Mouse (Mus musculus): ENCODE measurements around the gene Map4k4.

DNA sequence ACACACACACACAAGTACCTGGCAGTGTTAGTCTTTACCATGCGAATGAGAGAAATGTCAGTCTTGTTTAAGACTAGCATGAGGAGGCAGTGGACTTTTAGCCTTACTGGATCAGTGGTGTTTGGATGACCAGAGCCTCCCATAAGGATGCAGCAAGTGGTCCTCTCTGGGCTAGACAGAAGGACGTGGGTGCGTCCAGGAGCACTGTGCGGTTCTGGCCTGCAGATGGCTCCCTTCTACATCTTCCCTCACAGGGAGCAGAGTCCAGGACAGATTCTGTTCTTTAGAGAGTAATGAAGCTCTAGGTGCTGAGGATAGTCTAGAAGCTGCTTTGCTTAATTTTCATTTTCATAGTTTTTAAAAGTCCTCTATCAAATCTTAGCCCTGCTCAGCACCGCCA lies 100.2 kb downstream of the Map4k4 start:
- peak; percentile 83 for TF ChIP-seq CTCF (IDR thresholded peaks at IDR 0.05; ENCODE audit: borderline replicate concordance, insufficient read depth, low read depth, low read length)
- no peak for TF ChIP-seq POLR2A (IDR thresholded peaks at IDR 0.05; ENCODE audit: borderline replicate concordance, insufficient read depth, low read length)
